Mouse (Mus musculus) CH12.LX (cell line): ENCODE measurements around the gene Adam12. TPM values are rescaled to one million over a fixed set of nuclear protein-coding genes. Genes with fewer than 3 reads are reported as not detected.

Experiments used
- DNase-seq: peaks from one replicate; pipeline ENCODE4 v3.0.0-alpha.2; 2013; ENCODE audit errors: extremely low read depth
- H3K27ac ChIP-seq: 2 replicates; pipeline ENCODE4 v1.5.1; 2012; ENCODE audit warnings: low read depth, mild to moderate bottlenecking, control low read depth, moderate library complexity; ENCODE audit not compliant: insufficient read depth
- H3K27me3 ChIP-seq: replicated peaks from 2 replicates; pipeline ENCODE3; 2012; ENCODE audit warnings: inconsistent platforms
- H3K36me3 ChIP-seq, 2 experiments: replicated peaks in 1 of 2; 2 replicates each; pipeline versions ENCODE3 to v1.6.1; 2012; ENCODE audit warnings: inconsistent platforms in 1 of 2, low read length in 1 of 2, mild to moderate bottlenecking in 1 of 2, mixed read lengths in 1 of 2, moderate library complexity in 1 of 2; ENCODE audit not compliant: control insufficient read depth in 1 of 2, insufficient read depth in 1 of 2
- H3K4me1 ChIP-seq, 2 experiments: 2 replicates each; pipeline ENCODE4 v1.6.1; 2012; ENCODE audit warnings: inconsistent platforms in 1 of 2, moderate library complexity in 1 of 2; ENCODE audit not compliant: insufficient read depth in 2 of 2, control insufficient read depth in 1 of 2
- H3K4me2 ChIP-seq: 2 replicates; pipeline ENCODE4 v1.6.1; 2012; ENCODE audit warnings: low read depth, mild to moderate bottlenecking, control low read depth; ENCODE audit not compliant: poor library complexity, insufficient read depth, severe bottlenecking
- H3K4me3 ChIP-seq, 3 experiments: fragments of 150-350 bp in 1 of 3; sonication (generic) in 1 of 3; replicated peaks in 1 of 3; 2 replicates each; pipeline versions ENCODE3 to v1.5.1; 2011 to 2012; ENCODE audit warnings: low read depth in 2 of 3, low read length in 2 of 3, mild to moderate bottlenecking in 2 of 3, moderate library complexity in 2 of 3, control low read depth in 1 of 3, improper control_type of control experiment in 1 of 3, inconsistent platforms in 1 of 3, mixed read lengths in 1 of 3; ENCODE audit not compliant: poor library complexity in 1 of 3
- H3K79me2 ChIP-seq: replicated peaks from 2 replicates; pipeline ENCODE4 v1.6.1; 2012; ENCODE audit warnings: mild to moderate bottlenecking, moderate library complexity; ENCODE audit not compliant: control insufficient read depth, poor library complexity, insufficient read depth, severe bottlenecking; ENCODE audit errors: extremely low read depth
- H3K9ac ChIP-seq: 2 replicates; pipeline ENCODE4 v1.6.1; 2012; ENCODE audit warnings: low read depth, mild to moderate bottlenecking, control low read depth, moderate library complexity; ENCODE audit not compliant: insufficient read depth
- H3K9me3 ChIP-seq: replicated peaks from 2 replicates; pipeline ENCODE3; 2012; ENCODE audit warnings: low read length, inconsistent platforms, mixed read lengths
- BHLHE40 ChIP-seq: IDR thresholded peaks from 2 replicates; pipeline ENCODE4 v1.6.1; 2011; ENCODE audit warnings: mild to moderate bottlenecking, low read depth, low read length, improper control_type of control experiment
- CTCF ChIP-seq, 2 experiments: IDR thresholded peaks in 1 of 2; conservative IDR thresholded peaks in 1 of 2; 2 replicates each; pipeline ENCODE4 v1.5.1; 2011 to 2012; ENCODE audit warnings: low read depth in 2 of 2, low read length in 2 of 2, improper control_type of control experiment in 1 of 2, inconsistent platforms in 1 of 2, mild to moderate bottlenecking in 1 of 2, moderate library complexity in 1 of 2
- E2F4 ChIP-seq: IDR thresholded peaks from 2 replicates; pipeline ENCODE4 v1.6.1; 2011; ENCODE audit warnings: low read depth, low read length, improper control_type of control experiment; ENCODE audit not compliant: insufficient replicate concordance
- ELF1 ChIP-seq: IDR thresholded peaks from 2 replicates; pipeline ENCODE4 v1.6.1; 2014; ENCODE audit warnings: low read depth, mild to moderate bottlenecking, inconsistent platforms, low read length, improper control_type of control experiment
- GABPA ChIP-seq: IDR thresholded peaks from 2 replicates; pipeline ENCODE4 v1.6.1; 2012; ENCODE audit warnings: low read depth, low read length, improper control_type of control experiment, inconsistent platforms; ENCODE audit not compliant: insufficient replicate concordance
- HCFC1 ChIP-seq: IDR thresholded peaks from 2 replicates; pipeline ENCODE4 v1.6.1; 2012; ENCODE audit warnings: low read depth, mild to moderate bottlenecking, inconsistent platforms, low read length, improper control_type of control experiment
- JUN ChIP-seq: IDR thresholded peaks from 2 replicates; pipeline ENCODE4 v1.6.1; 2011; ENCODE audit warnings: low read depth, mild to moderate bottlenecking, low read length, improper control_type of control experiment, moderate library complexity; ENCODE audit not compliant: insufficient read depth
- JUND ChIP-seq: conservative IDR thresholded peaks from 2 replicates; pipeline ENCODE4 v1.6.1; 2011; ENCODE audit warnings: low read depth, low read length, improper control_type of control experiment
- MAZ ChIP-seq: IDR thresholded peaks from 2 replicates; pipeline ENCODE4 v1.6.1; 2012; ENCODE audit warnings: low read depth, mild to moderate bottlenecking, inconsistent platforms, low read length, improper control_type of control experiment, moderate library complexity
- MXI1 ChIP-seq: IDR thresholded peaks from 2 replicates; pipeline ENCODE4 v1.6.1; 2011; ENCODE audit warnings: mild to moderate bottlenecking, low read depth, low read length, improper control_type of control experiment
- MYC ChIP-seq: IDR thresholded peaks from 2 replicates; pipeline ENCODE4 v1.6.1; 2011; ENCODE audit warnings: low read depth, mild to moderate bottlenecking, improper control_type of control experiment, low read length
- NELFE ChIP-seq: IDR thresholded peaks from 2 replicates; pipeline ENCODE4 v1.6.1; 2011; ENCODE audit warnings: low read depth, low read length, improper control_type of control experiment
- PAX5 ChIP-seq: IDR thresholded peaks from 2 replicates; pipeline ENCODE4 v1.6.1; 2012; ENCODE audit warnings: low read length, inconsistent platforms, mixed read lengths
- POLR2AphosphoS2 ChIP-seq: IDR thresholded peaks from 2 replicates; pipeline ENCODE4 v1.6.1; 2011; ENCODE audit warnings: low read depth, low read length, improper control_type of control experiment
- RAD21 ChIP-seq: IDR thresholded peaks from 2 replicates; pipeline ENCODE4 v1.6.1; 2011; ENCODE audit warnings: low read depth, mild to moderate bottlenecking, low read length, improper control_type of control experiment, moderate library complexity
- SIN3A ChIP-seq: IDR thresholded peaks from 2 replicates; pipeline ENCODE4 v1.6.1; 2012; ENCODE audit warnings: low read length, improper control_type of control experiment, inconsistent platforms
- SMC3 ChIP-seq: IDR thresholded peaks from 2 replicates; pipeline ENCODE4 v1.6.1; 2011; ENCODE audit warnings: low read depth, low read length, improper control_type of control experiment
- USF1 ChIP-seq: IDR thresholded peaks from 2 replicates; pipeline ENCODE4 v1.6.1; 2014; ENCODE audit warnings: low read depth, mild to moderate bottlenecking, inconsistent platforms, low read length, improper control_type of control experiment
- ZC3H11A ChIP-seq: IDR thresholded peaks from 2 replicates; pipeline ENCODE4 v1.6.1; 2012; ENCODE audit warnings: low read depth, mild to moderate bottlenecking, inconsistent platforms, low read length, improper control_type of control experiment
- ZKSCAN1 ChIP-seq: IDR thresholded peaks from 2 replicates; pipeline ENCODE4 v1.6.1; 2012; ENCODE audit warnings: low read depth, inconsistent platforms, low read length, improper control_type of control experiment, borderline replicate concordance
- ZNF384 ChIP-seq: IDR thresholded peaks from 2 replicates; pipeline ENCODE4 v1.6.1; 2012; ENCODE audit warnings: low read depth, low read length, improper control_type of control experiment, inconsistent platforms
- dilution Hi-C: fragments of 300-500 bp; cut with MboI; formaldehyde crosslinking; loops from 2 replicates; pipeline ENCODE4 v1.14.3; 2020; ENCODE audit warnings: low sequenced_read_pairs; ENCODE audit not compliant: extremely low pct_unique_long_range_greater_than_20kb, extremely low pct_ligation_motif_present
- in situ Hi-C: fragments of 300-500 bp; cut with MboI; formaldehyde crosslinking; loops from 3 replicates; pipeline ENCODE4 v1.14.3; 2019; ENCODE audit warnings: low sequenced_read_pairs, low pct_ligation_motif_present, low pct_unique_long_range_greater_than_20kb, mixed read lengths
- polyA plus RNA-seq: library from polyadenylated mRNA; unstranded; fragments of >175 nt; gene quantifications from 2 replicates; pipeline ENCODE4 v1.2.1, GENCODE M21; 2012; ENCODE audit warnings: low read depth; ENCODE audit not compliant: insufficient read length
- total RNA-seq, 2 experiments: library from RNA; depleted of rRNA; stranded (reverse); fragments of 300-350 nt in 1 of 2; fragments of >200 nt in 1 of 2; gene quantifications; 2 replicates each; pipeline ENCODE4 v1.2.3; 2012 to 2014

The Adam12 gene
- total and polyA plus RNA-seq, 3 experiments = not detected

DNA sequence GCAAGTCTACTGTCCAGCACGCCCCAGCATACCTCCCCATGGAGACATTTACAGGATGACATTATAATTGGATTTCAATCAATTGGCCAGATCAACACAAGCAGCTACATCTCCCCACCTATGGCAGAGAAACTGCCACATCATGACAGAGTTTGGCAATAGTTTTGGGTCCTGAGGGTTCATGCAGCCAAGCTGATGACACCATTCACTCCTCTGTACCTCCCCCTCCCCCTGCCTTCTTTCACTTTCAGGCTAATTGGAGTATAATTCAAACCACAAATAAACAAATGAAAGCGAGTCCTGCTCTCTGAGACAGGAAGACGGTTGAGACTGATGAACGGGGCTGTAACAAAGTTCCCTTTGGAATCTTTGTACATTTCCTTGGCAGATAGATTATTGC is 291.5 kb downstream of the Adam12 start:
- no peaks in the 10 kb centered on the region for H3K36me3 ChIP-seq

DNA sequence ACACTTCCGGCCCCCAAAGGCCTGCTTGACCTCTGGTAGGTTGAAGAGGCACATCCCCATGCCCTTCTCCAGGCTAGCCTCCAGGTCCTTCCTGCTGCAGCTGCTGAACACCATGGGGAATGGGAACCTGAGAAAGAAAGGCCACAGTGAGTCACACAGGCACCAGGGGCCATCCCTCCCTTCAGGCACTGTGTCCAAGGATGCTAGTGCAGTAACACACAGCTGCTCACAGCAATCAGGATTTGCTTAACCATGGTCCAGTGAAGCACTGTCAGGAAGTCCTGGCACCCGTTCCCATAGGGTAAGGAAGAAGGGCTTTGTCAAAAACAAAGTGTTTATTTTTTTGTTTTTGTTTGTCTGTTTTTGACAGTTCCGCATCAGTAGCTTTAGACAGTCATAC is 294.5 kb downstream of the Adam12 start:
- TF ChIP-seq E2F4 (no peak), USF1 (no peak), CTCF (conservative IDR thresholded peaks at IDR 0.05 in 1 of 2, IDR thresholded peaks at IDR 0.05 in 1 of 2; ENCODE audit: low read depth in 2 of 2, low read length in 2 of 2) (no peak), ELF1 (no peak), GABPA (no peak), BHLHE40 (no peak), ZKSCAN1 (no peak)
- H3K9ac ChIP-seq = no peak overlapping the region
- H3K27me3 ChIP-seq = peaks cover 33% of the 10 kb centered on the region
- H3K9me3 ChIP-seq = peaks cover 63% of the 10 kb centered on the region
- dilution Hi-C loops = no loop called here
- H3K79me2 ChIP-seq = no peaks in the 10 kb centered on the region
- H3K4me3 ChIP-seq = no peak overlapping the region
- no peak overlapping the region for H3K4me2 ChIP-seq
- H3K36me3 ChIP-seq = no peaks in the 10 kb centered on the region
- DNase-seq = no peak
- in situ Hi-C loops = no loop called here
- H3K4me1 ChIP-seq = no peaks in the 10 kb centered on the region
- no peak overlapping the region for H3K27ac ChIP-seq

More for the DNA sequence above, 291.5 kb downstream of the Adam12 start:
- no peak overlapping the region for H3K4me2 ChIP-seq
- no peak overlapping the region for H3K4me3 ChIP-seq
- no peak overlapping the region for H3K27ac ChIP-seq
- peaks cover 20% of the 10 kb centered on the region for H3K27me3 ChIP-seq
- TF ChIP-seq HCFC1 (no peak), POLR2AphosphoS2 (no peak), BHLHE40 (no peak), RAD21 (no peak), ZC3H11A (no peak), MAZ (no peak)
- TF ChIP-seq, all 38 proteins: peak for 0
- in situ Hi-C loops (no loop called here), dilution Hi-C loops (no loop called here)
- Histone ChIP-seq H3K9me3 (peaks cover 62% of the 10 kb centered on the region), H3K9ac (no peak overlapping the region), H3K4me1 (no peaks in the 10 kb centered on the region), H3K79me2 (no peaks in the 10 kb centered on the region)
- DNase-seq = no peak

DNA sequence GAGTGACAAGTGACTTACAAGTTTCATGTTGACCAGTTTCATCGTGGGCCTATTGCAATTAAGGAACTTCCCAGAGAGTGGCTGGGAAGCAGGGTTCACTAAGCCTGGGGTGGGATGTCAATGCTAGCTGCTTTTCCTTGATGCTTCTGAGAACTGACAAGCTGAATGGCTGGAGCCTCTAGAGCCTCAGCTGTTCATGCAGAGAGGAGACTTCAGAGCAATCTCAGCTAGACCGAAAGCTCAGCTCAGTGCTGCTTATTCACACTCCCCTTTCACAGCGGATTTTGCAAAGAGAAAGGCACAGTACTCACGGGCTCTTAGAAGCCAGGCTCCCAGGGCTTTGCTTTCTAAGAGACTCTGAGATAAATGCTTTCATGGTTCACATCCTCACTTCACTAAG is 295.6 kb downstream of the Adam12 start:
- no peak overlapping the region for H3K9ac ChIP-seq
- dilution Hi-C loops (no loop called here), in situ Hi-C loops (no loop called here)
- no peak overlapping the region for H3K4me2 ChIP-seq
- no peaks in the 10 kb centered on the region for H3K79me2 ChIP-seq
- H3K4me1 ChIP-seq = no peaks in the 10 kb centered on the region
- H3K27me3 ChIP-seq = peaks cover 33% of the 10 kb centered on the region
- peaks cover 66% of the 10 kb centered on the region for H3K9me3 ChIP-seq
- H3K27ac ChIP-seq = no peak overlapping the region
- no peaks in the 10 kb centered on the region for H3K36me3 ChIP-seq
- no peak for TF ChIP-seq SMC3
- TF ChIP-seq ZKSCAN1 = no peak
- TF ChIP-seq MYC = no peak
- no peak for TF ChIP-seq ZNF384
- TF ChIP-seq PAX5 = no peak
- TF ChIP-seq NELFE = no peak
- TF ChIP-seq JUND = no peak
- no peak for TF ChIP-seq JUN
- TF ChIP-seq USF1 = no peak
- no peak for TF ChIP-seq MXI1
- no peak for TF ChIP-seq SIN3A
- no peak overlapping the region for H3K4me3 ChIP-seq
- no peak for DNase-seq
